Mouse (Mus musculus): ENCODE measurements around the gene Chchd5. TPM values are rescaled to one million over a fixed set of nuclear protein-coding genes. Genes with fewer than 3 reads are reported as not detected.

Chchd5 gene
- polyA plus RNA-seq, 2 experiments, result 9.1 to 9.2 TPM

DNA sequence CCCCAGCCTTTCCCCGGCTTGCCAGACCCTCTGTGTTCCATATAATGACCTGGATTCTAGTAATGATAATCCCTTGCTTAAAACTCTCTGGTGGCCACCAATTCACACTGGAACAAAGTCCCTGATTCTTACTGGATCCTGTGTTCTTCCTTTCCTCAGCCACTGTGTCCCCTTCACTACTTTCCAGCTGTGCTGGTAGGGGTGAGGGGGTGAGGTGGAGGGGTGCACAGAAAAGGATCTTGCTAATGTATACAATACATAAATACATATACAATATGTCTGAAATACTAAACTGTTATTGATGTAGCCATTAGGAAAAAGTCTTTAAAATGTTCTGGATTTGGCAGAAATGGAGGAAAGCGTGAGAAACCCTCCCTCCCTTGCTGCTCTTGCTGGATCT is 1.3 kb downstream of the Chchd5 start:
- peak overlapping the region; percentile 84 for H3K9ac ChIP-seq (replicated peaks)
- peak overlapping the region; percentile 100 for H3K4me2 ChIP-seq (ENCODE audit: low read depth)
- H3K27me3 ChIP-seq (ENCODE audit: control insufficient read depth, insufficient read depth, low read length), result no peaks in the 10 kb centered on the region
- peak overlapping the region; percentile 74 to 78; a peak in 3 of 4 replicates for H3K4me3 ChIP-seq (ENCODE audit: insufficient read depth in 1 of 2, low read depth in 2 of 2, low read length in 2 of 2)
- no peak for DNase-seq (ENCODE audit: low read depth in 3 of 3, low spot score in 3 of 3)
- no peak for TF ChIP-seq CTCF (IDR thresholded peaks at IDR 0.05; ENCODE audit: low read depth)
- TF ChIP-seq EP300 (IDR thresholded peaks at IDR 0.05; ENCODE audit: low read depth), result no peak
- no peaks in the 10 kb centered on the region for H3K9me3 ChIP-seq (ENCODE audit: control insufficient read depth, low read length)
- H3K4me1 ChIP-seq (replicated peaks; ENCODE audit: control insufficient read depth in 2 of 2, insufficient read depth in 2 of 2, low read length in 1 of 2), result peaks cover 12 to 18% of the 10 kb centered on the region in 2 experiments
- 87% methylated on average over 2 of the region's 2 CpGs for WGBS (ENCODE audit: insufficient replicate concordance)
- H3K27ac ChIP-seq, result no peak overlapping the region
- no peak for ATAC-seq (ENCODE audit: insufficient read depth)
- H3K36me3 ChIP-seq (replicated peaks; ENCODE audit: control insufficient read depth, insufficient read depth, low read depth), result peaks cover 16% of the 10 kb centered on the region; the same call in 1 of the 2 replicates

DNA sequence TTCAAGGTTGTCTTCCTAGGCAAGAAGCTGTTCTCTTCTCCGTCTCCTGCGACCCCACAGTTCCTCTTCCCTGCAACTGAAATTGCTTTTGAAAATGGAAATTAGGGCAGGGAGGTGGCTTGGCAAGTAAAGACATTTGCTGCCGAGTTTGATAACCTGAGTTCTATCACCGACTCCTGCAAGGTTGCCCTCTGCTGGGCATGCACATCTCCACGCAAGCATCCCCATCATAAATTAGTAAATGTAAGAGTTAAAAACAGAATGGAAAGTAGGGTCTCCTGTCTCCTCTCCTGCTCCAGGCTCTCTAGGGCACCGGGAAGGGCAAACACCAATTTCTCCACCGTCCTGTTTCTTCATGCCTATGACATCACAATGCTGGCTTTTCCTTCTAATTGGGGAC is 2.7 kb downstream of the Chchd5 start:
- Histone ChIP-seq H3K27me3 (ENCODE audit: control insufficient read depth, insufficient read depth, low read length) (no peaks in the 10 kb centered on the region), H3K27ac (no peak overlapping the region), H3K9me3 (ENCODE audit: control insufficient read depth, low read length) (no peaks in the 10 kb centered on the region), H3K4me3 (ENCODE audit: insufficient read depth in 1 of 2, low read depth in 2 of 2, low read length in 2 of 2) (no peak overlapping the region), H3K9ac (replicated peaks) (no peak overlapping the region), H3K4me1 (replicated peaks; ENCODE audit: control insufficient read depth in 2 of 2, insufficient read depth in 2 of 2, low read length in 1 of 2) (peaks cover 12 to 18% of the 10 kb centered on the region in 2 experiments), H3K4me2 (ENCODE audit: low read depth) (no peak overlapping the region), H3K36me3 (replicated peaks; ENCODE audit: control insufficient read depth, insufficient read depth, low read depth) (peaks cover 7% of the 10 kb centered on the region; the same call in 1 of the 2 replicates)
- WGBS (ENCODE audit: insufficient replicate concordance), result 82% methylated on average over 7 of the region's 7 CpGs
- ATAC-seq (ENCODE audit: insufficient read depth), result no peak
- TF ChIP-seq CTCF (IDR thresholded peaks at IDR 0.05; ENCODE audit: low read depth) (no peak), EP300 (IDR thresholded peaks at IDR 0.05; ENCODE audit: low read depth) (no peak)
- DNase-seq (ENCODE audit: low read depth in 3 of 3, low spot score in 3 of 3), result no peak

DNA sequence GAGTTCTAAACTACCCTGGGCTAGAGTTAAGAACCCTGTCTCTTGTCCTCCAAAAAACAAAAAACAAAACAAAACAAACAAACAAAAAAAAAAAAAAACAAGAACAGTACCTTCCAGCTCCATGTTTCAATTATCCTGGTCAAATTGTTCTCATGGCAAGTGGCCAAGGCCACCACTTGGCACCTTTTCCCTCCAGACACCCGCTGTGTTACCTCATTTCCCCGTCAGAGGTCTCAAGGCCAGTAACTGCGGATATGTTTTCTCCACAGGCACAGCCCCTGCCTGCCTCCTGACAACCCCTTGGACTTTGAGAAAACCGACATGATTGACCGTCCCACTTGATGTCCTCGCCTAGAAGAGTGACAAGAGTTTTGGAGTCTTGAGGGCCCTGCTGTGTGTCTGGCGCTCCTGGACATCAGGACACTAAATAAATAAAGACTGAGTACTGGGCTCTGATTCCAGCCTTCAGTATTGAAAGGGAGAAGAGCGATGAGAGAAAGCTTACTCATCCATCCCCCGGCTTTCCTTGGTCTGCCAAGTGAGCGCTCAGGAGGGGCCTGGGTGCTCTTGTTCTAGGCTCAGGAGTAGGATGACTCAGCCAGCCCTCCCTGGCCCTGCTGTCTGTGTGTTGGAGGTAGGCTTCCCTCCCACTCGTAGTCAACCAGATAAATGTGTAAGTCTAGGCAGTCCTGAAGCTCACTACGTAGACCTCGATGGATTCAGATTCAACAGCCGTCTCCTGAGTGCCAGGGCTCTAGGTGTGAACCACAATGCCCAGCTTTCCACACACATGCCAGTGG is 3.7 kb downstream of the Chchd5 start:
- no peaks in the 10 kb centered on the region for H3K9me3 ChIP-seq (ENCODE audit: control insufficient read depth, low read length)
- H3K36me3 ChIP-seq (replicated peaks; ENCODE audit: control insufficient read depth, insufficient read depth, low read depth), result peaks cover 7% of the 10 kb centered on the region; the same call in 1 of the 2 replicates
- TF ChIP-seq EP300 (IDR thresholded peaks at IDR 0.05; ENCODE audit: low read depth) (no peak), CTCF (IDR thresholded peaks at IDR 0.05; ENCODE audit: low read depth) (no peak)
- no peak for ATAC-seq (ENCODE audit: insufficient read depth)
- WGBS (ENCODE audit: insufficient replicate concordance), result 86% methylated on average over 14 of the region's 14 CpGs
- peaks cover 12 to 18% of the 10 kb centered on the region in 2 experiments for H3K4me1 ChIP-seq (replicated peaks; ENCODE audit: control insufficient read depth in 2 of 2, insufficient read depth in 2 of 2, low read length in 1 of 2)
- H3K4me3 ChIP-seq (ENCODE audit: insufficient read depth in 1 of 2, low read depth in 2 of 2, low read length in 2 of 2), result no peak overlapping the region
- DNase-seq (ENCODE audit: low read depth in 3 of 3, low spot score in 3 of 3), result no peak
- H3K4me2 ChIP-seq (ENCODE audit: low read depth), result no peak overlapping the region
- H3K27me3 ChIP-seq (ENCODE audit: control insufficient read depth, insufficient read depth, low read length), result no peaks in the 10 kb centered on the region
- H3K27ac ChIP-seq, result no peak overlapping the region
- H3K9ac ChIP-seq (replicated peaks), result no peak overlapping the region

DNA sequence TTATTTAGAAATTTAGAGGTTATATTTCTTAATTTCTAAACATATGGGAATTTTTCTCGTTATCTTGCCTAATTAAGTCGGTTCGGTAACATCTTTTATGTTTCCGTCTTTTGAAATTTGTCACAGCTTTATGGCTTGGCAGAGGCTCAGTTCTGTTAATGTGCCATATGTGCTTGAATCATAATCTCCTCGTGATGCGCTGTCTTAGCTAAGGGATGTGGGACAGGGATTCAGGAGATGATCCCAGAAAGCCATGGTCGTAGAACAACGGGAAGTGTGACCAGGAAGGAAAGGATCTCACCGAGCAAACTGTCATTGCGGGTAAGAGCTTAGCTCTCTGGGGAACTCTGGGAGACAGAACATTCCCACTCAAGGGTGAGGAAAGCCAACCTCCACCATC is 10.4 kb downstream of the Chchd5 start:
- no peaks in the 10 kb centered on the region for H3K4me1 ChIP-seq (replicated peaks; ENCODE audit: control insufficient read depth in 2 of 2, insufficient read depth in 2 of 2, low read length in 1 of 2)
- no peak for TF ChIP-seq EP300 (IDR thresholded peaks at IDR 0.05; ENCODE audit: low read depth)
- WGBS (ENCODE audit: insufficient replicate concordance), result 74% methylated on average over 10 of the region's 10 CpGs
- H3K9ac ChIP-seq (replicated peaks), result no peak overlapping the region
- H3K27me3 ChIP-seq (ENCODE audit: control insufficient read depth, insufficient read depth, low read length), result no peaks in the 10 kb centered on the region
- no peak overlapping the region for H3K27ac ChIP-seq
- no peaks in the 10 kb centered on the region for H3K36me3 ChIP-seq (replicated peaks; ENCODE audit: control insufficient read depth, insufficient read depth, low read depth)
- no peaks in the 10 kb centered on the region for H3K9me3 ChIP-seq (ENCODE audit: control insufficient read depth, low read length)
- no peak for ATAC-seq (ENCODE audit: insufficient read depth)
- no peak overlapping the region for H3K4me3 ChIP-seq (ENCODE audit: insufficient read depth in 1 of 2, low read depth in 2 of 2, low read length in 2 of 2)
- no peak for DNase-seq (ENCODE audit: low read depth in 3 of 3, low spot score in 3 of 3)
- no peak overlapping the region for H3K4me2 ChIP-seq (ENCODE audit: low read depth)

DNA sequence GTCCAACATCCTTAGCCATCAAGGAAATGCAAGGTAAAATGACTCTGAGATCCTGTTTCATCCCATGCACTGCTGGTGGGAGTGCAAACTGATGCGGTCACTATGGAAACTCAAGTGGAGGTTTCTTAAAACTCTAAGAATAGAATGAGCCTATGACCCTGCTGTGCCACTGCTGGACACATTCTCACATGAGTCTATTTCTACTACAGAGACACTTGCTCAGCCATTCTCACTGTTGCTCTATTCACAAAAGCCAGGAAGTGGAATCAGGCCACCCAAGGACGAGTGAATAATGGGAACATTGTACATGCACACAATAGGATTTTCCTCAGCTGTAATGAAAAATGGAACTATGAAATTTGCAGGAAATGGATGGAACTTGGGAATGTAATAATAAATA is 19.3 kb downstream of the Chchd5 start:
- WGBS (ENCODE audit: insufficient replicate concordance), result 54% methylated on average over 2 of the region's 2 CpGs
- Histone ChIP-seq H3K9ac (replicated peaks) (no peak overlapping the region), H3K4me2 (ENCODE audit: low read depth) (no peak overlapping the region), H3K4me1 (replicated peaks; ENCODE audit: control insufficient read depth in 2 of 2, insufficient read depth in 2 of 2, low read length in 1 of 2) (no peaks in the 10 kb centered on the region), H3K36me3 (replicated peaks; ENCODE audit: control insufficient read depth, insufficient read depth, low read depth) (no peaks in the 10 kb centered on the region), H3K27ac (no peak overlapping the region), H3K27me3 (ENCODE audit: control insufficient read depth, insufficient read depth, low read length) (no peaks in the 10 kb centered on the region), H3K4me3 (ENCODE audit: insufficient read depth in 1 of 2, low read depth in 2 of 2, low read length in 2 of 2) (no peak overlapping the region), H3K9me3 (ENCODE audit: control insufficient read depth, low read length) (no peaks in the 10 kb centered on the region)
- ATAC-seq (ENCODE audit: insufficient read depth), result no peak
- no peak for DNase-seq (ENCODE audit: low read depth in 3 of 3, low spot score in 3 of 3)
- no peak for TF ChIP-seq EP300 (IDR thresholded peaks at IDR 0.05; ENCODE audit: low read depth)
- no peak for TF ChIP-seq CTCF (IDR thresholded peaks at IDR 0.05; ENCODE audit: low read depth)

Data from liver, embryonic 14.5 days (tissue).